Mouse (Mus musculus) midbrain, embryonic 16.5 days (tissue): ENCODE results near the gene Spr. TPM values are rescaled to one million over a fixed set of nuclear protein-coding genes. Genes with fewer than 3 reads are reported as not detected.
"Not testable (repeated sequence)": the region's sequence is repeated elsewhere in the genome, so short reads cannot be mapped to it uniquely, and the experiment has no call there.

Experiments used
- ATAC-seq: fragments of 200-750 bp; cut with Nextera tagmentation; 2 replicates; pipeline ENCODE4 v1.8.0; 2017; ENCODE audit warnings: moderate TSS enrichment
- H3K27ac ChIP-seq: fragments of 300-500 bp; sonication (generic); 2 replicates; pipeline ENCODE4 v1.5.1; 2014; ENCODE audit warnings: mild to moderate bottlenecking, low read length, mixed read lengths
- H3K27me3 ChIP-seq: fragments of 300-500 bp; sonication (generic); 2 replicates; pipeline ENCODE4 v1.6.1; 2014; ENCODE audit warnings: low read depth, low read length, mixed read lengths; ENCODE audit not compliant: control insufficient read depth, insufficient read depth
- H3K36me3 ChIP-seq: fragments of 300-500 bp; sonication (generic); 2 replicates; pipeline ENCODE4 v1.6.1; 2014; ENCODE audit warnings: mild to moderate bottlenecking, low read length, moderate library complexity, mixed read lengths; ENCODE audit not compliant: control insufficient read depth, insufficient read depth
- H3K4me1 ChIP-seq: fragments of 300-500 bp; sonication (generic); 2 replicates; pipeline ENCODE4 v1.6.1; 2014; ENCODE audit warnings: mild to moderate bottlenecking, low read length, mixed read lengths; ENCODE audit not compliant: control insufficient read depth, insufficient read depth
- H3K4me2 ChIP-seq: fragments of 300-500 bp; sonication (generic); 2 replicates; pipeline ENCODE4 v1.6.1; 2014; ENCODE audit warnings: mild to moderate bottlenecking, low read length, mixed read lengths
- H3K4me3 ChIP-seq: fragments of 300-500 bp; sonication (generic); 2 replicates; pipeline ENCODE4 v1.5.1; 2014; ENCODE audit warnings: low read depth, mild to moderate bottlenecking, low read length, moderate library complexity, mixed read lengths
- H3K9ac ChIP-seq: fragments of 300-500 bp; sonication (generic); 2 replicates; pipeline ENCODE4 v1.6.1; 2014; ENCODE audit warnings: low read depth, low read length, mixed read lengths
- H3K9me3 ChIP-seq: fragments of 300-500 bp; sonication (generic); replicated peaks from 2 replicates; pipeline ENCODE4 v1.6.1; 2014; ENCODE audit warnings: mild to moderate bottlenecking, low read length, mixed read lengths; ENCODE audit not compliant: control insufficient read depth, poor library complexity, severe bottlenecking
- WGBS: fragments of 180-500 bp; shearing (Covaris S2); extraction: QIAGEN DNeasy Blood & Tissue Kit; methylation state at CpG from one replicate; pipeline ENCODE4 v1.1.7; 2014; 5-methylcytosine and 5-hydroxymethylcytosine counted together
- polyA plus RNA-seq: library from polyadenylated mRNA; unstranded; fragments of >200 nt; fragmentation: Nextera tagmentation; extraction: Ambion mirVana; gene quantifications from 2 replicates; pipeline ENCODE4 v1.2.1, GENCODE M21; 2015

Spr gene
- polyA plus RNA-seq, 1 experiment from 2014 or later: 28.7 TPM

- H3K4me2 ChIP-seq: no peak overlapping the region
- no peaks in the 10 kb centered on the region for H3K27me3 ChIP-seq
- 96% methylated on average over 2 of the region's 2 CpGs for WGBS
- ATAC-seq: no peak
- peaks cover 3% of the 10 kb centered on the region; the same call in 1 of the 2 replicates for H3K4me1 ChIP-seq
- H3K9ac ChIP-seq: no peak overlapping the region
- H3K27ac ChIP-seq: no peak overlapping the region
- H3K4me3 ChIP-seq: no peak overlapping the region
- no peaks in the 10 kb centered on the region for H3K9me3 ChIP-seq
- H3K36me3 ChIP-seq: no peaks in the 10 kb centered on the region
Measured at GRCm38 (mm10) chr6:85139534-85139933, 2.0 kb upstream of the Spr start.

- 0 out of 2 replicates have a peak, but pooled peaks have one; percentile 31 for ATAC-seq
- not testable (repeated sequence) for H3K9ac ChIP-seq
Measured at GRCm38 (mm10) chr6:85136784-85137183, 782 bp downstream of the Spr start.

GRCm38 (mm10) chr6:85132794-85133193 is 4.8 kb downstream of the Spr start:
- H3K27me3 ChIP-seq, H3K4me1 ChIP-seq, H3K4me2 ChIP-seq, H3K9me3 ChIP-seq, H3K27ac ChIP-seq, H3K4me3 ChIP-seq, ATAC-seq, H3K36me3 ChIP-seq, H3K9ac ChIP-seq: not testable (repeated sequence)
- WGBS: 38% methylated on average over 3 of the region's 3 CpGs

More at GRCm38 (mm10) chr6:85136784-85137183, 782 bp downstream of the Spr start:
- Histone ChIP-seq H3K4me3 (peak overlapping the region; percentile 80), H3K4me2 (peak overlapping the region; percentile 60)
- not testable (repeated sequence) for H3K36me3 ChIP-seq, H3K27me3 ChIP-seq, H3K9me3 ChIP-seq, H3K27ac ChIP-seq, H3K4me1 ChIP-seq
- 73% methylated on average over 7 of the region's 7 CpGs for WGBS

GRCm38 (mm10) chr6:85132237-85132636 is 5.3 kb downstream of the Spr start:
- H3K36me3 ChIP-seq, ATAC-seq, H3K4me1 ChIP-seq, H3K9ac ChIP-seq, H3K27ac ChIP-seq, H3K4me3 ChIP-seq, H3K27me3 ChIP-seq, H3K9me3 ChIP-seq, H3K4me2 ChIP-seq: not testable (repeated sequence)
- WGBS: 92% methylated on average over 3 of the region's 3 CpGs

GRCm38 (mm10) chr6:85131673-85132072 is 5.9 kb downstream of the Spr start:
- Histone ChIP-seq H3K4me2 (no peak overlapping the region), H3K27me3 (peaks cover 7% of the 10 kb centered on the region), H3K4me1 (peaks cover 1% of the 10 kb centered on the region; the same call in 1 of the 2 replicates), H3K9ac (no peak overlapping the region), H3K36me3 (no peaks in the 10 kb centered on the region), H3K9me3 (no peaks in the 10 kb centered on the region), H3K4me3 (no peak overlapping the region), H3K27ac (no peak overlapping the region)
- ATAC-seq: no peak
- whole genome bisulfite sequencing: 6% methylated on average over 4 of the region's 4 CpGs

- not testable (repeated sequence) for H3K4me1 ChIP-seq, H3K27me3 ChIP-seq, H3K36me3 ChIP-seq, H3K9ac ChIP-seq, ATAC-seq, H3K4me3 ChIP-seq, H3K4me2 ChIP-seq, H3K9me3 ChIP-seq, H3K27ac ChIP-seq
- 44% methylated on average over 8 of the region's 11 CpGs for WGBS
Measured at GRCm38 (mm10) chr6:85117545-85118511, 19.7 kb downstream of the Spr start.

- Histone ChIP-seq H3K27ac (no peak overlapping the region), H3K9ac (no peak overlapping the region), H3K4me3 (no peak overlapping the region), H3K4me1 (no peaks in the 10 kb centered on the region), H3K27me3 (no peaks in the 10 kb centered on the region), H3K36me3 (no peaks in the 10 kb centered on the region), H3K9me3 (no peaks in the 10 kb centered on the region), H3K4me2 (no peak overlapping the region)
- no peak for ATAC-seq
- 87% methylated on average over 10 of the region's 10 CpGs for WGBS
Measured at GRCm38 (mm10) chr6:85105033-85105615, 32.4 kb downstream of the Spr start.

- Histone ChIP-seq H3K4me3 (no peak overlapping the region), H3K4me2 (no peak overlapping the region), H3K4me1 (no peaks in the 10 kb centered on the region), H3K9me3 (no peaks in the 10 kb centered on the region), H3K27ac (no peak overlapping the region), H3K36me3 (no peaks in the 10 kb centered on the region), H3K27me3 (no peaks in the 10 kb centered on the region), H3K9ac (no peak overlapping the region)
- no peak for ATAC-seq
- WGBS: 93% methylated on average over 3 of the region's 3 CpGs
Measured at GRCm38 (mm10) chr6:85103321-85103720, 34.2 kb downstream of the Spr start.

- H3K4me3 ChIP-seq: no peak overlapping the region
- no peak overlapping the region for H3K4me2 ChIP-seq
- no peak for ATAC-seq
- H3K9ac ChIP-seq: no peak overlapping the region
- 67% methylated on average over 2 of the region's 2 CpGs for WGBS
- no peaks in the 10 kb centered on the region for H3K27me3 ChIP-seq
- H3K27ac ChIP-seq: no peak overlapping the region
- no peaks in the 10 kb centered on the region for H3K36me3 ChIP-seq
- H3K9me3 ChIP-seq: no peaks in the 10 kb centered on the region
- H3K4me1 ChIP-seq: no peaks in the 10 kb centered on the region
Measured at GRCm38 (mm10) chr6:85096441-85096840, 41.1 kb downstream of the Spr start.
